Mouse (Mus musculus): ENCODE measurements around the gene Nt5dc1. TPM values are rescaled to one million over a fixed set of nuclear protein-coding genes. Genes with fewer than 3 reads are reported as not detected.
"Not testable (repeated sequence)": the region's sequence is repeated elsewhere in the genome, so short reads cannot be mapped to it uniquely, and the experiment has no call there.

Nt5dc1 gene
- 5.0 and 7.3 TPM in 2 replicates for polyA plus RNA-seq (2016; fragmentation: Nextera tagmentation; extraction: Ambion mirVana)

- no peaks in the 10 kb centered on the region for H3K9me3 ChIP-seq
- peak within 1 kb of the TSS; percentile 73 for H3K4me3 ChIP-seq
- H3K27ac ChIP-seq, result peak within 1 kb of the TSS; percentile 92
- peak; percentile 99 for DNase-seq (ENCODE audit: low spot score)
- peaks cover 5% of the 10 kb centered on the region; the same call in 1 of the 2 replicates for H3K4me1 ChIP-seq (replicated peaks)
- no peaks in the 10 kb centered on the region for H3K36me3 ChIP-seq
- under 1% methylated on average over 49 of the region's 49 CpGs for WGBS
- H3K27me3 ChIP-seq (ENCODE audit: insufficient read depth, poor library complexity, severe bottlenecking), result no peaks in the 10 kb centered on the region
These were observed at the start of gene Nt5dc1 for GRCm38 (mm10) chr10:34418204-34418756. Nt5dc1 (minus strand) TSS chr10:34418552.

DNA sequence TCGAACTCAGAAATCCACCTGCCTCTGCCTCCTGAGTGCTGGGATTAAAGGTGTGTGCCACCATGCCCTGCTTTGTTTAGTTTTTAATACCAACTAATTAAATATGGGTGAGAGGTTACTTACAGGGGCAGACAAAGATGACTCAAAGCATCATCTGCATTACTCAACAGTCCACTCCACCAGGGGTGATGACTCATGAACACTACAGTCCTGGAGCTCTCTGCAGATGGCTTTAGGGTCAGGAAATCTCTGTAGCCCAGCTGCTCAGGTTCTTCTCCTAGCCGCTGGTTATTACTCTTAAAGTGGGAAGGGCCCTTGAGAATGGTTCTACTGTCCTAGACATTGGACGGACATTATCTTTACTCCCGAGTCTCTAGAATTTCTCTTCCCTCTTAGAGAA, 46.0 kb upstream of the Nt5dc1 start:
- Histone ChIP-seq H3K36me3 (no peaks in the 10 kb centered on the region), H3K27me3 (ENCODE audit: insufficient read depth, poor library complexity, severe bottlenecking) (no peaks in the 10 kb centered on the region), H3K9me3 (no peaks in the 10 kb centered on the region), H3K4me1 (replicated peaks) (no peaks in the 10 kb centered on the region), H3K4me3 (no peak overlapping the region), H3K27ac (no peak overlapping the region)
- 91% methylated on average over 4 of the region's 4 CpGs for WGBS
- DNase-seq (ENCODE audit: low spot score), result no peak

GRCm38 (mm10) chr10:34461451-34461850, 43.1 kb upstream of the Nt5dc1 start:
- no peak for DNase-seq (ENCODE audit: low spot score)
- H3K27me3 ChIP-seq (ENCODE audit: insufficient read depth, poor library complexity, severe bottlenecking), result no peaks in the 10 kb centered on the region
- 83% methylated on average over 4 of the region's 4 CpGs for WGBS
- H3K4me1 ChIP-seq (replicated peaks), result no peaks in the 10 kb centered on the region
- H3K4me3 ChIP-seq, result no peak overlapping the region
- no peak overlapping the region for H3K27ac ChIP-seq
- H3K36me3 ChIP-seq, result no peaks in the 10 kb centered on the region
- H3K9me3 ChIP-seq, result 0 out of 2 replicates have a peak, but pooled peaks cover 3% of the 10 kb centered on the region

GRCm38 (mm10) chr10:34449469-34449868, 31.1 kb upstream of the Nt5dc1 start:
- Histone ChIP-seq H3K9me3 (no peaks in the 10 kb centered on the region), H3K4me3 (no peak overlapping the region), H3K27me3 (ENCODE audit: insufficient read depth, poor library complexity, severe bottlenecking) (no peaks in the 10 kb centered on the region), H3K36me3 (no peaks in the 10 kb centered on the region), H3K27ac (no peak overlapping the region), H3K4me1 (replicated peaks) (no peaks in the 10 kb centered on the region)
- WGBS, result 78% methylated on average over 1 of the region's 1 CpGs
- DNase-seq (ENCODE audit: low spot score), result no peak

GRCm38 (mm10) chr10:34434191-34434590, 15.8 kb upstream of the Nt5dc1 start:
- not testable (repeated sequence) for H3K36me3 ChIP-seq; DNase-seq (ENCODE audit: low spot score); H3K4me3 ChIP-seq; H3K9me3 ChIP-seq; H3K27me3 ChIP-seq (ENCODE audit: insufficient read depth, poor library complexity, severe bottlenecking); H3K27ac ChIP-seq; H3K4me1 ChIP-seq (replicated peaks)
- 89% methylated on average over 9 of the region's 14 CpGs for WGBS

DNA sequence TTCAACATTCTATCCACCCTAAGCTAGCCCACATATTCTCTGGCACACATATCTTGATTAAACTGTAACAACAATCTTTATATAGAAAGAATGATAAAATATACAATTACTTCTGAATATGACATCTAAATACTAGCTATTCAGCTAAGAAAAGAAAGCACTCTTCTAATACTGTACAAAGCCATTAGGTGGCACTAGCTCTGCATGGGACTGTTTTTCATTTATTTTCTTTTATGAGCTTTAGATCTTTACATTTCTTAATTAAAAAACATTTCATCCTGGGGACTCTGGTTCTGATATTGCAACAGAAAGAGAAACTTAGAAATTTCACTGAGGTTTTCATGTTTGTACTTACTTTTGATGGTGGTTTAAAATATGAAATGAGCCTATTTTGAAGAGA, 13.4 kb upstream of the Nt5dc1 start:
- no peak for DNase-seq (ENCODE audit: low spot score)
- no peak overlapping the region for H3K4me3 ChIP-seq
- no peak overlapping the region for H3K27ac ChIP-seq
- no peaks in the 10 kb centered on the region for H3K9me3 ChIP-seq
- no peaks in the 10 kb centered on the region for H3K36me3 ChIP-seq
- H3K27me3 ChIP-seq (ENCODE audit: insufficient read depth, poor library complexity, severe bottlenecking), result no peaks in the 10 kb centered on the region
- H3K4me1 ChIP-seq (replicated peaks), result no peaks in the 10 kb centered on the region

DNA sequence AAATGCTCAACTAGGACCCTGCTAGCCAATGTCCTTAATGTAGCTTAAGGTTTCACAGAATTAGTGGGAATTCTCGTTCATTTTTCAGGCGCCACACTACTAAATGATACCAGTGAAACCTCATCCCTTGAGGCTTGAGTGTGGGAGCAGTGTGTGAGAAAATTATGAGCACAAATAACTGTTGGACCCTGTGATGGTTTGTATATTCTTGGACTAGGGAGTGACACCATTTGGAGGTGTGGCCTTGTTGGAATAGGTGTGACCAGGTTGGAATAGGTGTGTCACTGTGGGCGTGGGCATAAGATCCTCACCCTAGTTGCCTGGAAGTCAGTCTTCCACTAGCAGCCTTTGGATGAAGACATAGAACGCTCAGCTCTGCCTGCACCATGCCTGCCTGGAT, 442 bp upstream of the Nt5dc1 start:
- WGBS, result 83% methylated on average over 4 of the region's 4 CpGs
- not testable (repeated sequence) for H3K27me3 ChIP-seq (ENCODE audit: insufficient read depth, poor library complexity, severe bottlenecking); DNase-seq (ENCODE audit: low spot score); H3K9me3 ChIP-seq; H3K4me1 ChIP-seq (replicated peaks); H3K36me3 ChIP-seq
- H3K27ac ChIP-seq, result peak overlapping the region; percentile 92
- H3K4me3 ChIP-seq, result peak overlapping the region; percentile 73

- DNase-seq (ENCODE audit: low spot score), result no peak
- H3K4me3 ChIP-seq, result no peak overlapping the region
- H3K9me3 ChIP-seq, result no peaks in the 10 kb centered on the region
- H3K27ac ChIP-seq, result no peak overlapping the region
- H3K4me1 ChIP-seq (replicated peaks), result no peaks in the 10 kb centered on the region
- H3K36me3 ChIP-seq, result peaks cover 18% of the 10 kb centered on the region
- H3K27me3 ChIP-seq (ENCODE audit: insufficient read depth, poor library complexity, severe bottlenecking), result no peaks in the 10 kb centered on the region
These were observed 19.1 kb downstream of the Nt5dc1 start for GRCm38 (mm10) chr10:34399267-34399666.

GRCm38 (mm10) chr10:34396959-34397358, 21.4 kb downstream of the Nt5dc1 start:
- H3K27me3 ChIP-seq (ENCODE audit: insufficient read depth, poor library complexity, severe bottlenecking), result no peaks in the 10 kb centered on the region
- no peak for DNase-seq (ENCODE audit: low spot score)
- H3K27ac ChIP-seq, result no peak overlapping the region
- H3K4me3 ChIP-seq, result no peak overlapping the region
- 81% methylated on average over 4 of the region's 4 CpGs for WGBS
- no peaks in the 10 kb centered on the region for H3K9me3 ChIP-seq
- peaks cover 5% of the 10 kb centered on the region; the same call in 1 of the 2 replicates for H3K36me3 ChIP-seq
- no peaks in the 10 kb centered on the region for H3K4me1 ChIP-seq (replicated peaks)

- H3K36me3 ChIP-seq, result no peaks in the 10 kb centered on the region
- no peak within 1 kb of the TSS for H3K27ac ChIP-seq
- DNase-seq (ENCODE audit: low spot score), result no peak
- H3K4me1 ChIP-seq (replicated peaks), result no peaks in the 10 kb centered on the region
- H3K9me3 ChIP-seq, result no peaks in the 10 kb centered on the region
- WGBS, result 80% methylated on average over 8 of the region's 8 CpGs
- H3K27me3 ChIP-seq (ENCODE audit: insufficient read depth, poor library complexity, severe bottlenecking), result no peaks in the 10 kb centered on the region
- H3K4me3 ChIP-seq, result no peak within 1 kb of the TSS
These were observed 28.7 kb downstream of the Nt5dc1 start, which contains the start of gene Col10a1 for GRCm38 (mm10) chr10:34389681-34390080. Col10a1 (plus strand) TSS chr10:34389981.

DNA sequence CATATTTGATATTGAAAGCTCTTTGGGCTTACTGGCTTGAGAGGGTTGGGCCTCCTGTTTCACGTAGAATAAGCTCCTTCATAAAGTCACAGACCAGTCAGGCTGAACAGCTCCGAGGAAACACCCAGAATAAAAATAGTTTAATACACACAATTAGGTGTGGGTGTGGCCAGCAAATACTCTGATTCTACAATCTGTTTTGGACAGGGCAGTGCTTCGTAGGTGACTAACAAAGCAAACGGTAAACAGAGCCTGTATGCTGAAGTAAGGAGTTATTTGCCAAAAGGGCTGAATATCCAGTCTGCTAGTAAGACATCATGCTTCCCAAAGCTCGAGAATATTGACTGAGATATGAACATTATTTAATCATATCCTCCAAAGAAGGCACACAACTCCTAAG, 32.7 kb downstream of the Nt5dc1 start:
- 91% methylated on average over 5 of the region's 5 CpGs for WGBS
- H3K9me3 ChIP-seq, result no peaks in the 10 kb centered on the region
- DNase-seq (ENCODE audit: low spot score), result no peak
- no peak overlapping the region for H3K27ac ChIP-seq
- no peaks in the 10 kb centered on the region for H3K4me1 ChIP-seq (replicated peaks)
- H3K4me3 ChIP-seq, result no peak overlapping the region
- H3K27me3 ChIP-seq (ENCODE audit: insufficient read depth, poor library complexity, severe bottlenecking), result no peaks in the 10 kb centered on the region
- no peaks in the 10 kb centered on the region for H3K36me3 ChIP-seq

DNA sequence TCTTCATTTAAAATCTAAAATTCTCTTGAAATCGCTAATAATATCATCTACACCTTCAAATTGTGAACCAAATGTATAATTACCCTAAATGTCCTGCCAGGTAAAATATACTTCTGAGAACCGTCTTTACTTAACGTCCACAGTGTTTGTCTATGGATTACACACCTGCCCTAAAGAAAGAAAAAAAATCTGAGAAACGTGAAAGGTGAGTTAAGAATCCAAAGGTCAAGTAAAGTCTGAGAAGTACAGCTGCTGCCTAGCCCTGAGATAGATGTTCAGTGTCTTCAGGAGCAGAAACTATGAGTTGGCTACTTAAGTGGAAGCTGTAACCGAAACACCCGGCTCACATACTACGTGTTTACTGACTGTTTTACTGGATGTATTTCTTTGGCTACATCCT, 45.0 kb downstream of the Nt5dc1 start:
- no peak overlapping the region for H3K4me3 ChIP-seq
- 90% methylated on average over 7 of the region's 7 CpGs for WGBS
- no peaks in the 10 kb centered on the region for H3K9me3 ChIP-seq

DNA sequence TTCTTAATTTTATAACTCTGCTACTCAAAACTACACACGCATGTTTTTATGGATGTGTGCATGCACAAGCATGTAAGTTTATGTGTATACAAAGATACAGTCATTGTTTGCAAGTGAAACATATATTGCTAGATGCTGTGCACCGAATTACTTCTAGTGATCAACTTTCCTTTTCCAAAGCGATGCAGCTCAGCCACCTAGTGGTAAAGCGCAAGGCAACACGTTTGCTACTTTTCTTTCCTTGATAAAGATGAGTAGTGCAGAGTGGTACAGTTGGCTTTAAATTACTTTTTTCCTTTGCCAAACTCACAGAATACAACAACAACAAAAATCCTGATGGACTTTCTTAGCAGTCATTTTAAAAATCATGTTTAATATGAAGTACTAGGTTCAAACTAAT, 50.2 kb downstream of the Nt5dc1 start:
- Histone ChIP-seq H3K36me3 (no peaks in the 10 kb centered on the region), H3K4me3 (no peak overlapping the region), H3K4me1 (replicated peaks) (no peaks in the 10 kb centered on the region), H3K27ac (no peak overlapping the region), H3K27me3 (ENCODE audit: insufficient read depth, poor library complexity, severe bottlenecking) (no peaks in the 10 kb centered on the region), H3K9me3 (no peaks in the 10 kb centered on the region)
- 71% methylated on average over 5 of the region's 5 CpGs for WGBS
- no peak for DNase-seq (ENCODE audit: low spot score)

More for the DNA sequence above, 45.0 kb downstream of the Nt5dc1 start:
- Histone ChIP-seq H3K4me1 (replicated peaks) (no peaks in the 10 kb centered on the region), H3K27ac (no peak overlapping the region), H3K27me3 (ENCODE audit: insufficient read depth, poor library complexity, severe bottlenecking) (no peaks in the 10 kb centered on the region), H3K36me3 (no peaks in the 10 kb centered on the region)
- DNase-seq (ENCODE audit: low spot score), result no peak

GRCm38 (mm10) chr10:34363756-34364155, 54.6 kb downstream of the Nt5dc1 start:
- Histone ChIP-seq H3K36me3 (no peaks in the 10 kb centered on the region), H3K27ac (no peak overlapping the region), H3K4me3 (no peak overlapping the region), H3K27me3 (ENCODE audit: insufficient read depth, poor library complexity, severe bottlenecking) (no peaks in the 10 kb centered on the region), H3K9me3 (no peaks in the 10 kb centered on the region), H3K4me1 (replicated peaks) (no peaks in the 10 kb centered on the region)
- DNase-seq (ENCODE audit: low spot score), result no peak
